Mouse (Mus musculus) spleen, postnatal 36 days (tissue): ENCODE measurements around the gene Dram1.

ENCODE experiments used
- DNase-seq, 2 experiments: peaks; one replicate each; pipeline ENCODE4 v3.0.0; 2022; ENCODE audit warnings: low spot score in 2 of 2, mixed read lengths in 1 of 2

The Dram1 gene

GRCm38 (mm10) chr10:88295091-88295490 is 83.8 kb downstream of the Dram1 start:
- no peak for DNase-seq

DNA sequence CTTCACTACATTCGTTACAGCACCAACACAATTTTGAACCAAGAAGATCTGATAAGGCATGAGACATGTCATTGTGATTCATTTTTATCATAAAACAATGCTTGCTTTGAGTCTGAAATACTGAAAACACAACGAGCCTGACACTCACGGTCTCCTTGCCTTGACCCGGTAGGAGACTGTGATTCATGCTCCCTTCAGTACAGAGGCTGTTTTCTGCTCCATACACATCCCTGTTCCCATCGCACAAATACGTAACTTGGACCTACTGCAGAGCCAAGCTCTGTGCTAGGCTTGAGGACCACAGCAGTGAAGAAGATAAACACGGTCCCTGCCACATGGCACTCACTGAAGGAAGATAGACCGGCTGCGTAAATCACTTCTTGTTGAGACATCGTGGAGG is 90.8 kb downstream of the Dram1 start:
- DNase-seq: no peak

DNA sequence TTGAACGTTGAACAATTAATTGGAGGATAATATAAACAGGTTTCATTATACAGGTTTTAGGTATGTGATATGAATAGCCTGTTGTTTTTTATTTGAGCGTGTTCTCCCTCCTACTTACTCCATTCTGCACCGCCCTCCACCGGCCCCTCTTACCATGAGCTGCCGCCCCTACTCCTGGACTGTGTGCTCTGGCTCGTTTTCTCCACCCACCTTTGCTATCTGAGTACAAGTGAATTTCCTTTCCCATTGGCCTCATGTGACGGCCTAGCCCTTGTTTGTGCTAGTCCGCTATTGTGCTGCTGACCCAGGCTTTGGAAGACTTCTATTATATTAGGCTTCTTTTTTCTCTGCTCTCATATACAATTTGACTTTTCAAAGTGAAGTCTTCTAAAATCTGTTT is 91.6 kb downstream of the Dram1 start:
- DNase-seq: no peak

DNA sequence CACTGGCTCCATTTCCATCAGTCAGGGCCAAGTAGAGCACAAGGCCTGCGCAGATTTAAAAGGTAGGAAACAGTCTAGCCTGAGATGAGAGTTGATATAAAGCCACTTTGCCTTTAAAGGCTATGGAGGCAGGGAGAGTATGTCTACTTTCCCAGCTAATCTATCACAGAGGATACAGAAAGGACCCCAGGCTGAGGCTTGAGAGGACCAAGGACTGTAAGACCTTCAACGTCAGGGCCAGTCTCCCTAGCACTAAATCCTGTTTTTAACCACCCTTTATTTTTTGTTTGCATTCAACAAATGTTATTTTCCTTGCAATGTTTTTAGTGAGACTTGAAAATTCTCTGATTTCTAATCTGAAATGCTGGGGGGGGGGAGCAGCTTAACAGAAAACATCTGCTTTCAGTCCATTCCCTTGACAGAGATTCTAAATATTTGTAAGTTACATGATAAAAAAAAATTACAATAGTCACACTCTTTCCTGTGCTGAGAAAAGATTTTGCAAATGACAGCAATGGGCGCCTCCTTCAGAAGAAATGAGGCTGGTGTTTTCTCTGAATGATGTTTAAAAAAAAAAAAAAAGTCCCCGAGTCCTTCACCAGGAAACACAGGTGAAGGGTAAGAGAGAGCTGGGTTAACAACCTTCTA is 94.4 kb downstream of the Dram1 start:
- no peak for DNase-seq

DNA sequence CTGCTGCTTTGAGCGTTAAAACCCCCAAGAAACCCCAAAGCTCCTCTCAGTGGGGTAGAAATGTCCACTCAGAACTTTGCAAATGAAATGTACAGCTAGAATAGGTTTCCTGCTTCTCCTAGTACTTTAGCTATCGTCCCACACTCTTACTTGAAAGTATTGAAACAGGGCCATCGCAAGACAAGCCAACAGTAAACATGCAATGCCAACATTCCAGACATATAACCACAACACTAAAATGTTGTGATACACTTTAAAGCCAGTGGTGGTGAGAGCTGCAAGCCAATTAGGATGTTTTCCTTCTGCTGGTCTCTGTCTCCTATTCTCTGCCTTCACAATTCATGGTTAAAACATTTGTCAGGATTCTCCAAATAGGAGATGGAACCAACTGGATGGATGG is 97.2 kb downstream of the Dram1 start:
- no peak for DNase-seq

- DNase-seq: no peak
Observed at GRCm38 (mm10) chr10:88274045-88274444, 104.8 kb downstream of the Dram1 start.
